Mouse (Mus musculus): ENCODE results near the gene Mapk8ip3. TPM values are rescaled to one million over a fixed set of nuclear protein-coding genes. Genes with fewer than 3 reads are reported as not detected.

Gene Mapk8ip3
- polyA plus RNA-seq, 1 experiment from 2014 or later = 23.2 TPM

GRCm38 (mm10) chr17:24892785-24893184 lies 44.0 kb downstream of the Mapk8ip3 start:
- no peaks in the 10 kb centered on the region for H3K27me3 ChIP-seq
- ATAC-seq (replicated peaks; ENCODE audit: insufficient number of reproducible peaks, insufficient read depth, low FRiP score, low read depth) = no peak
- H3K4me3 ChIP-seq = no peak overlapping the region
- no peaks in the 10 kb centered on the region for H3K9me3 ChIP-seq (replicated peaks)
- H3K36me3 ChIP-seq = peaks cover 38% of the 10 kb centered on the region
- no peak overlapping the region for H3K27ac ChIP-seq
- 91% methylated on average over 12 of the region's 12 CpGs for WGBS
- no peak overlapping the region for H3K4me2 ChIP-seq
- no peak overlapping the region for H3K9ac ChIP-seq
- peaks cover 39% of the 10 kb centered on the region for H3K4me1 ChIP-seq (replicated peaks)

DNA sequence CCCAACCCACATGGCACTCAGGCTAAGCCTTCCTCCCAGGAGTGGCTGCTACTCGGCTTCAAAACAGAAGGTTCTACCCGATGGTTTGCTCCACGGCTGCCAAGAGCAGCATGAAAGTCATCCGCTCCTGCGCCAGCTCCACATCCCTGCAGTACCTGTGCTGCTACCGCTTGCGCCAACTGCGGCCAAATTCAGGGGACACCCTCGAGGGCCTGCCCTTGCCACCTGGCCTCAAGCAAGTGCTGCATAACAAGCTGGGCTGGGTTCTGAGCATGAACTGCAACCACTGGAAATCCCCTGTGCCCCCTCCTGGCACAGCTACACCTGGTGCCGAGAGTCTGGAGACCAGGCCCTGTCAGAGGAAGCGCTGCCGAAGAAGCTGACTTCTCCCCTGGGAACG lies 45.5 kb downstream of the Mapk8ip3 start:
- Histone ChIP-seq H3K36me3 (peaks cover 33% of the 10 kb centered on the region), H3K27ac (no peak overlapping the region), H3K27me3 (no peaks in the 10 kb centered on the region), H3K4me1 (replicated peaks) (peaks cover 32% of the 10 kb centered on the region), H3K4me3 (no peak overlapping the region), H3K9ac (no peak overlapping the region), H3K4me2 (no peak overlapping the region), H3K9me3 (replicated peaks) (no peaks in the 10 kb centered on the region)
- WGBS = 91% methylated on average over 13 of the region's 13 CpGs
- no peak for ATAC-seq (replicated peaks; ENCODE audit: insufficient number of reproducible peaks, insufficient read depth, low FRiP score, low read depth)

- H3K4me1 ChIP-seq (replicated peaks) = peaks cover 29% of the 10 kb centered on the region
- H3K36me3 ChIP-seq = peaks cover 33% of the 10 kb centered on the region
- no peak overlapping the region for H3K4me3 ChIP-seq
- H3K27me3 ChIP-seq = no peaks in the 10 kb centered on the region
- no peaks in the 10 kb centered on the region for H3K9me3 ChIP-seq (replicated peaks)
- no peak for ATAC-seq (replicated peaks; ENCODE audit: insufficient number of reproducible peaks, insufficient read depth, low FRiP score, low read depth)
- H3K9ac ChIP-seq = no peak overlapping the region
- H3K4me2 ChIP-seq = no peak overlapping the region
- no peak overlapping the region for H3K27ac ChIP-seq
- 86% methylated on average over 19 of the region's 19 CpGs for WGBS
Observed at GRCm38 (mm10) chr17:24890151-24891092, 46.4 kb downstream of the Mapk8ip3 start.

DNA sequence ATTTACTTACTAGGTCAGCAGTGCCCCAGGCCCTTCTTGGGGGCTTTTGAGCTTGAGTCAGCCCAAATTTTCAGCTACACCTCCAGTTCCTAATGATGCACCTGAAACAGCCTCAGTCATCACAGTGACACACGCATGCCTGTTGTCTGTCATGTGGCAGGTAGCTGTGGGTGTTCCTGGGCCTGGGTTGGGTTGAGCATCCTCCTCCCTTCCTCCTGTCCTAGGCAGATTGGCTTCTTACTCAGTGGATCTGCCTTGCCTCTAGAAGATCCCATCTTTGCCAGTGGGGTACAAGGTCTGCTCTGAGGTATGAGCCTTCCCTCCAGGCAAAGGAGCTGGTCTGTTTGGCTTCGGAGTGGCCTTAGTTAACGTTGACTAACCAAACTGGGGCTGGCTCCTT lies 47.9 kb downstream of the Mapk8ip3 start:
- Histone ChIP-seq H3K36me3 (peaks cover 33% of the 10 kb centered on the region), H3K4me3 (no peak overlapping the region), H3K9me3 (replicated peaks) (no peaks in the 10 kb centered on the region), H3K4me1 (replicated peaks) (peaks cover 27% of the 10 kb centered on the region), H3K9ac (no peak overlapping the region), H3K27me3 (no peaks in the 10 kb centered on the region), H3K27ac (no peak overlapping the region), H3K4me2 (no peak overlapping the region)
- no peak for ATAC-seq (replicated peaks; ENCODE audit: insufficient number of reproducible peaks, insufficient read depth, low FRiP score, low read depth)
- WGBS = 95% methylated on average over 3 of the region's 3 CpGs

GRCm38 (mm10) chr17:24887291-24888080 lies 49.3 kb downstream of the Mapk8ip3 start:
- Histone ChIP-seq H3K9me3 (replicated peaks) (no peaks in the 10 kb centered on the region), H3K36me3 (peaks cover 35% of the 10 kb centered on the region), H3K4me1 (replicated peaks) (peaks cover 23% of the 10 kb centered on the region), H3K27me3 (no peaks in the 10 kb centered on the region), H3K27ac (peak overlapping the region; percentile 81), H3K4me2 (peak overlapping the region; percentile 92), H3K4me3 (peak overlapping the region; percentile 94), H3K9ac (peak overlapping the region; percentile 88)
- no peak for ATAC-seq (replicated peaks; ENCODE audit: insufficient number of reproducible peaks, insufficient read depth, low FRiP score, low read depth)
- 53% methylated on average over 18 of the region's 18 CpGs for WGBS

- peak overlapping the region; percentile 94 for H3K4me3 ChIP-seq
- 0 out of 2 replicates have a peak, but pooled peaks have one; percentile 3 for ATAC-seq (replicated peaks; ENCODE audit: insufficient number of reproducible peaks, insufficient read depth, low FRiP score, low read depth)
- under 1% methylated on average over 18 of the region's 18 CpGs for WGBS
- peak overlapping the region; percentile 81 for H3K27ac ChIP-seq
- H3K4me1 ChIP-seq (replicated peaks) = peaks cover 23% of the 10 kb centered on the region
- H3K36me3 ChIP-seq = peaks cover 31% of the 10 kb centered on the region
- no peaks in the 10 kb centered on the region for H3K9me3 ChIP-seq (replicated peaks)
- no peaks in the 10 kb centered on the region for H3K27me3 ChIP-seq
- peak overlapping the region; percentile 88 for H3K9ac ChIP-seq
- peak overlapping the region; percentile 92 for H3K4me2 ChIP-seq
Observed at GRCm38 (mm10) chr17:24886932-24887271, 49.9 kb downstream of the Mapk8ip3 start.

- ATAC-seq (replicated peaks; ENCODE audit: insufficient number of reproducible peaks, insufficient read depth, low FRiP score, low read depth) = peak; percentile 96
- Histone ChIP-seq H3K27ac (peak within 1 kb of the TSS; percentile 81), H3K27me3 (no peaks in the 10 kb centered on the region), H3K9me3 (replicated peaks) (no peaks in the 10 kb centered on the region), H3K36me3 (peaks cover 25% of the 10 kb centered on the region), H3K4me2 (peak within 1 kb of the TSS; percentile 94), H3K4me3 (peak within 1 kb of the TSS; percentile 94), H3K9ac (peak within 1 kb of the TSS; percentile 88), H3K4me1 (replicated peaks) (peaks cover 23% of the 10 kb centered on the region)
- WGBS = under 1% methylated on average over 69 of the region's 69 CpGs
Observed at GRCm38 (mm10) chr17:24886134-24886931, 50.4 kb downstream of the Mapk8ip3 start, which contains the start of the genes Nubp2 and Spsb3. Gene Nubp2 (minus strand): TSS chr17:24886349. Gene Spsb3 (plus strand): TSS chr17:24886643.

- Histone ChIP-seq H3K27me3 (no peaks in the 10 kb centered on the region), H3K27ac (no peak overlapping the region), H3K4me3 (peak overlapping the region; percentile 94), H3K9ac (peak overlapping the region; percentile 73), H3K4me2 (peak overlapping the region; percentile 94), H3K4me1 (replicated peaks) (peaks cover 23% of the 10 kb centered on the region), H3K9me3 (replicated peaks) (no peaks in the 10 kb centered on the region), H3K36me3 (peaks cover 17% of the 10 kb centered on the region)
- 22% methylated on average over 22 of the region's 22 CpGs for whole genome bisulfite sequencing
- ATAC-seq (replicated peaks; ENCODE audit: insufficient number of reproducible peaks, insufficient read depth, low FRiP score, low read depth) = no peak
Observed at GRCm38 (mm10) chr17:24885356-24886133, 51.2 kb downstream of the Mapk8ip3 start.

GRCm38 (mm10) chr17:24884391-24884790 lies 52.4 kb downstream of the Mapk8ip3 start:
- peaks cover 12% of the 10 kb centered on the region; the same call in 1 of the 2 replicates for H3K36me3 ChIP-seq
- no peak overlapping the region for H3K27ac ChIP-seq
- no peak for ATAC-seq (replicated peaks; ENCODE audit: insufficient number of reproducible peaks, insufficient read depth, low FRiP score, low read depth)
- no peaks in the 10 kb centered on the region for H3K9me3 ChIP-seq (replicated peaks)
- no peak overlapping the region for H3K4me2 ChIP-seq
- no peak overlapping the region for H3K4me3 ChIP-seq
- H3K9ac ChIP-seq = no peak overlapping the region
- WGBS = 78% methylated on average over 6 of the region's 6 CpGs
- peaks cover 23% of the 10 kb centered on the region for H3K4me1 ChIP-seq (replicated peaks)
- no peaks in the 10 kb centered on the region for H3K27me3 ChIP-seq

DNA sequence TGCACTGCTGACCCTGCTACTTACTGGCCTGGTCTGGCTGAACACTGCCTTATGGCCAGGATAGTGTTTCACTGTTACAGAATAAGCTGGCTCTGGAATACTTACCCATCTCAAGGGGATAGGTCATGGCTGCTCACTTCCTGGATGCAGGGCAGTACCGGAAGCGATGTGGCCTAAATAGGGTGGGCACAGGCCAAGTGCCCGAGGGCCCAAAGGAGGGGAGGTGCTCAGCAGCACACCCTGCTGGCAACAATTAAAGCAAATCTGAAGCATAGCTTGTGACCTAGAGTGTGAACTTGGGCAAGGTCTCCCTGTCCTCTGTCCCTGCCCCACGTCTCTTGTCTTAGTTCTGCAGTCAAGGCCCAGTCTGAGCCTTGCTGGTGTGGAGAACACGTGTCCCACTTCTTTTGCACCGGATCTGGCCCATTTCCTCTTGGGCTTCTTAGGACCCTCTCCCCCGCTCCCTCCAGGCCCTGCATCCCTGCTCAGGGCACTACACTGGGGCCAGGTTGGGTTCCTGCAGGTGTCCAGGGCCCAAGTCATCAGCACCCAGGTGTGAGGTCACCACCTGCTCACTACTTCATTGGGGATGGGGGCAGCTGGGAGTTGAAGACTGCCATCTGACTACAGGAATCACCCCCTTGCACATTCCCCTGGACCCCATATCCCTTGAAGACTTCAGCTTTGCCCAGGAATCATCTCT lies 54.9 kb downstream of the Mapk8ip3 start:
- Histone ChIP-seq H3K27me3 (no peaks in the 10 kb centered on the region), H3K4me1 (replicated peaks) (peaks cover 11% of the 10 kb centered on the region), H3K4me2 (no peak overlapping the region), H3K9me3 (replicated peaks) (no peaks in the 10 kb centered on the region), H3K27ac (no peak overlapping the region), H3K36me3 (peaks cover 12% of the 10 kb centered on the region; the same call in 1 of the 2 replicates), H3K4me3 (no peak overlapping the region), H3K9ac (no peak overlapping the region)
- 46% methylated on average over 7 of the region's 7 CpGs for WGBS
- no peak for ATAC-seq (replicated peaks; ENCODE audit: insufficient number of reproducible peaks, insufficient read depth, low FRiP score, low read depth)

All from heart, embryonic 15.5 days (tissue).